Mouse (Mus musculus) erythroblast, embryonic 14.5 days (primary cell): Measurements from ENCODE around the gene Cd300lf.

ENCODE experiments used
- GATA1 ChIP-seq: IDR thresholded peaks from 2 replicates; pipeline ENCODE4 v1.6.1; 2012; ENCODE audit warnings: low read length, inconsistent platforms, mixed read lengths
- TAL1 ChIP-seq: IDR thresholded peaks from 3 replicates; pipeline ENCODE4 v1.6.1; 2012; ENCODE audit warnings: low read length, inconsistent platforms, mixed read lengths

DNA sequence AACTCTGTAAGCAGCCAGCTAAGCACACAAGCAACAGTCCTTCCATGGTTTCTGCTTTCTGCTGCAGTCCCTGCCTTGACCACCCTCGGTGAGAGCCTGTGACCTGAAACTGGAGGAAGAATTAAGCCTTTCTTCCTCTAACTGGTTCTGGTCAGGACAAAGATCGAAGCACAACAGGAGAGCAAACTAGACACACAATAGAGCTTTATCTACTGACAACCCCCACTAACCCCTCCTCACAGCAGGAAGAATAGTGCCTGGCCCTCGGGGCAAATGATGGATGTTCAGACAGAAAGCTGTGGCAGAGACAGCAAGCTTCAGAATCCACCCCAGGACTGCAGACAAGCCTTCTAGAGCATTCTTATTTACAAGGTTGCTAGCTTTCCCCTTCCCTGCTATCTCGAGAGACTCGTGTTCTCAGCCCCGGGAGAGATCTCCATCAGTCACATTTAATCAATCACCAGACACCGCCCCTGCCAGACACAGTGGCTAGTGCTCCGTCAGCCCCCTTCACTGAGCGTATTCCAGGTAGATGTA, 62.7 kb downstream of the Cd300lf start:
- TF ChIP-seq TAL1 (no peak), GATA1 (no peak)
